Mouse (Mus musculus): Measurements from ENCODE around the gene D10Jhu81e. TPM values are rescaled to one million over a fixed set of nuclear protein-coding genes. Genes with fewer than 3 reads are reported as not detected.

D10Jhu81e gene
- polyA plus RNA-seq (2015; fragmentation: Nextera tagmentation; extraction: Ambion mirVana): 57.2 and 59.8 TPM in 2 replicates

DNA sequence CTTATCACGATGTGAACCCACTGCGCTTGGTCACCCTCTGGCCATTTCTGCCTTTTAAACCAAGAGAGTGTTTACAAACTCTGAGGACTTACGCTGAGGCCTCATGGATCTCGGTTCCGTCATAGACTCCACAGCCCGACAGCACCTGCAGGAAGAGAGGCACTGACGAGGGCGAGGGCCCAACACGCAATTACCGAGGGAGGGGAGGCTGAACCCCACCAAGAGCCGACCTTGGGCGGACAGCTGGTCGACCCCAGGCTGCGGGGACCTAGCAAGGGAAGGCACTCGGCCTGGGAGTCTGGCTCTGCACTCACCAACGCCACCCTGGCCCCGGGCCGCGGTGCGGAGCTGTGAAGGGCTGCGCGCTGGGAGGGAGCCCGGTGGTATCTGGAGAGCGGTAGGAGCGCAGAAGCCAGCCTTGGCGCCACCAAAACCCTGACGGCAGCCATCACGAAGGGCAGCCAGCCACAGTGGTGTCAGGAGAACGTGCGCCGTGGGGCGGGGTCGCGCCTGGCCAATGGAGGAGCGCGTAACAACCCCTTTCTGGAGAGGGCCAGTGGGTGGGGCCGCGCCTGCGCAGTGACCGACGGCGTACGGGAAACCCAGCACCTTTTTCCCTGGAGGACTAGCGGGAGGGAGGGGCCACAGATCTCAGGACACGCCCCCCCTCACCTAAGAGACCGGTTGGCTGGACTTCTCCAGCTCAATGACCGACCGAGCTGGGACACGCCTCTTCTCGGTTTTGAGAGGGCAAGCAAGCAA lies at the start of gene D10Jhu81e:
TSS of gene D10Jhu81e (minus strand) at position 502 of the 762 bp plus-strand sequence.

DNA sequence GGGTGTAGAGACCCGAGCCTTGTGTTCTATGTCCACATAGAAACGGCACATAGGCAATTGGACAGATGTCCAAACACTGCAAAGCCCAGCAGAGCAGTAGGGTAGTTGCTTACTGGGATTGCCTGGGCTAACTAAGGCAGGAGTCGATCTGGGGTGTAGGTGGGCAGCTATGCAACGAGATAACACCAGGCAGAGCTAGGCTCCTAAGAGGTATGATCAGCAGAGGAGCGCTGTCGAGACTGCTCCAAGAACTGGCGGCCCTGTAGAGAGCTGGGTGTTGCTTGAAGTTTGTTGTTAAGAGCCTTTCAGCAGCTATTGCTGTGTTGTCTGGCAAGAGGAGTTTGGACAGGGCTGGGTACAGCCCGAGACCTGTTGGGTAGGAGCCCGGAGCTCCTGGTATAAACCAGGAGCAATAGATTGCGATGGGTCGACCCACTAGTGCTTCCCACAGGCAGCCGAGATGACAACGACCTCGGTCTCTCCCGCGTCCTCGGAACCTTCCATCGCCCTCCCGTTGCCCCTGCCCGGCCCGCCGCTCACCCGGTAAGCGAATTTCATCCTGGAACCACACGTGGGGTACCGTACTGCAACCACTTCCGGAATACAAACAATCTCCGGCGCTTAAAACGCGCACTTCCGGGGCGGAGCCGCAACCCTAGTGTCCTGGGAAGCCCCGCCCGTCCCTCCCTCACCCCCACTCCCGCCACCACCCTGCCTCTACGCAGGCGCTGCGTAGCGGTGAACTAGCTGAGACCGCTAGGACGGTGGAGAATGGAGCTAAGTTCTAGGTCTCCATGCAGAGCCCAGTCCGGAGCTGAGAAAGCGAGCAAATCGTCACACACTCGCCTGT lies 15.2 kb upstream of the D10Jhu81e start, which contains the start of gene Pwp2:
TSS of gene Pwp2 (minus strand) at position 619 of the 850 bp plus-strand sequence.

Other genes starting within 250 kb of the D10Jhu81e start
- 0.33 and 0.35 TPM in 2 replicates for gene Trpm2, start 199.2 kb downstream of the D10Jhu81e start, polyA plus RNA-seq (2015; fragmentation: Nextera tagmentation; extraction: Ambion mirVana)
- 12.9 and 13.1 TPM in 2 replicates for gene 1810043G02Rik, start 191.3 kb downstream of the D10Jhu81e start, polyA plus RNA-seq (2015; fragmentation: Nextera tagmentation; extraction: Ambion mirVana)
- 13.1 and 19.4 TPM in 2 replicates for gene Pfkl, start 159.7 kb downstream of the D10Jhu81e start, polyA plus RNA-seq (2015; fragmentation: Nextera tagmentation; extraction: Ambion mirVana)
- gene Dnmt3l, start 127.8 kb downstream of the D10Jhu81e start, polyA plus RNA-seq (2015; fragmentation: Nextera tagmentation; extraction: Ambion mirVana): 0.09 and 0.40 TPM in 2 replicates
- not detected in 2 replicates for gene Aire, start 126.2 kb downstream of the D10Jhu81e start, polyA plus RNA-seq (2015; fragmentation: Nextera tagmentation; extraction: Ambion mirVana)
- 2.6 and 2.9 TPM in 2 replicates for gene Icosl, start 100.5 kb downstream of the D10Jhu81e start, polyA plus RNA-seq (2015; fragmentation: Nextera tagmentation; extraction: Ambion mirVana)
- gene Pwp2, start 15.4 kb upstream of the D10Jhu81e start, polyA plus RNA-seq (2015; fragmentation: Nextera tagmentation; extraction: Ambion mirVana): 6.9 TPM in 2 replicates
- 13.8 and 15.5 TPM in 2 replicates for gene Trappc10, start 74.9 kb upstream of the D10Jhu81e start, polyA plus RNA-seq (2015; fragmentation: Nextera tagmentation; extraction: Ambion mirVana)
- 259 and 271 TPM in 2 replicates for gene Agpat3, start 182.7 kb upstream of the D10Jhu81e start, polyA plus RNA-seq (2015; fragmentation: Nextera tagmentation; extraction: Ambion mirVana)
- 154 and 160 TPM in 2 replicates for gene Rrp1, start 243.3 kb upstream of the D10Jhu81e start, polyA plus RNA-seq (2015; fragmentation: Nextera tagmentation; extraction: Ambion mirVana)

Measured in skeletal muscle tissue, postnatal 0 days (tissue).